Mouse (Mus musculus): ENCODE measurements around the gene Kcnj10.

Gene Kcnj10

DNA sequence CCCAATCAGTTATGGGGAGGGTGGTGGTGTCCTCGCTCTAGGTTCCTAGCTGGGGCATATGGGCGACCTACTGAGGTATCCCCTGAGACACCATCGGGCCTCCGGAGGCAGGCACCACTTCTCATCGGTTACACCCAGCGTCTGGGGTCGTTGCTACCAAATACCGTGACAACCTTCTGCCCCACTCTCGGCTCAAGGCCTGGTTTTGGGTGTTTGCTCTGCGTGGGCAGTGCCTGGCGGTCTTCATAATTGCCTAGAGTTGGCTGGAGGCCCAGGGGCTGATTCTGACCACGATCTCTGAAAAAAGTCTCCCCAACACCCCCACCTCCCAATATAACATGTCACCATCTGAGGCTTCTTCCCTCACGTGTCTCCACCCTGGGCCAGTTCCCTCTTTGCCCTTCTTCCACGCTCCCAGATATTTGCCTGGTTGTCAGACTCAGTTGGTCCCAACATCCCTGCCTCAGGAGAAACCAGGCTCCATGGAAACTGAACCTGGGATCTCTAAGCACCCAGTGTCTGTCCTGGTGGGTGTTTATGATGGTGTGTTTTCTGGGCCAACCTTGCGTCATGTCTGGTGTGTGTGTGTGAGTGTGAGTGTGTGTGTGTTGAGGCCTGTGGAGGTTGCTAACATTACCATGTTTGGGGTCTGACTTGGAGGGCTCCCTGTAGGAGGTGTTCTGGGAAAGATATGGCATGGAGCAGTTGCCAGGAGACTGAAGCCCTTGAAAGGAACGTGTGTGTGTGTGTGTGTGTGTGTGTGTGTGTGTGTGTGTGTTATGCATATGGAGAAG, 28.0 kb upstream of the Kcnj10 start:
- DNase-seq: no peak

DNA sequence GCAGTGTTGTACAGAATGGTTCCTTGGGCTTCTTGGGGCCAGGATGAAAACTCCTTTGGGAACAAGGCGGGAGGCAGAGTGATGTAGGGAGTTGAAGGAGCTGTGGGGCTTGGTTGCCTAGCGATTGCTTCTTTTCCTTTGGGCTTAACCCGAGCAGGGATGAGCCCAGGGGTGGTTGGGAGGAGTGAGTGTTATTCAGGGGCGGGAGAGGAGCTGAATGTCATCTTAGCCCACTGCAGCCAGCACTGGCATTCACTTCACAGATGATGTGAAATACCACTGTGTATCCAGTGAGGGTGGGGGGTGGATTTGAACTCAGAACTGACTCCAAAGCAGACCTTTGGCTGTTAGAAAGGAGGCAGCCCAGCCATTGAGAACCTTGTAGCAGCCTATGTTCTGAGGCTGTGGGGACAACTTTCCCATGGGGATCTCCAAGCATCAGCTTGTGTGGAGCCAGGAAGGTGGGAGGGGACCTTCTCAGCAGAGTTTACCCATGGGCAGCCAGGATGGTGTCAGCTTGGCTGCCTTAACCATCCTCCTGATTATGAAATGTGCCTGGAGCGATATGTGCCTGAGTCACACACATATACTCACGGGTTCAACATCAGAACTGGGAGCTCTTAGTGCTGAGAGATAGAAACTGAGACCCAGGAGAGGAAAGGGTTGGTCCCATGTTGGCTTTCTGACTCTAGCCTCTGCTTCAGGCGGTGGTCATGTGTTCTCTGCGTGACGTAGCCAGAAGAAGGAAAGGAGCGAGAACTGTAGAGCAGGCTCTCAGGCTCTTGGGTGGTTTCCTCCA, 27.2 kb upstream of the Kcnj10 start:
- DNase-seq: peak; percentile 63

DNA sequence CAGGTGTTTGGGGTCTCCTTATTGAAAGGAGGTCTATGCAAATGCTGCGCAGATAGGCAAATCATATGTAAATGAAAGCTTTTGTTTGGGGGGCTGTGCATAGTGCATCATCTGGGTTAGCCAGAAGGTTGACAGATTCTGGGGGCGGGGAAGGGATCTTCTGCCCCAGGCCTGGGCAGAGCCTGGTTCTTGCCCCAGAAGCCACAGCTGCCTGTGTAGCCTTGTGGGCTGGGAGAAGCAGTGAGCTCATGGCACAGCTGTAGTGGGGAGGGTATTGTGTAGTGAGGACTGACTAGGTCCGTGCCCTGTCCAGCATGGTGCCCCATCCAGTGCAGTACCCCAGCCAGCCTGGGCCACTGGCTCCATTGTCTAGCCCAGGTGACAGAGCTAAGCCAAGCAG, 26.1 kb upstream of the Kcnj10 start:
- DNase-seq: peak; percentile 55

DNA sequence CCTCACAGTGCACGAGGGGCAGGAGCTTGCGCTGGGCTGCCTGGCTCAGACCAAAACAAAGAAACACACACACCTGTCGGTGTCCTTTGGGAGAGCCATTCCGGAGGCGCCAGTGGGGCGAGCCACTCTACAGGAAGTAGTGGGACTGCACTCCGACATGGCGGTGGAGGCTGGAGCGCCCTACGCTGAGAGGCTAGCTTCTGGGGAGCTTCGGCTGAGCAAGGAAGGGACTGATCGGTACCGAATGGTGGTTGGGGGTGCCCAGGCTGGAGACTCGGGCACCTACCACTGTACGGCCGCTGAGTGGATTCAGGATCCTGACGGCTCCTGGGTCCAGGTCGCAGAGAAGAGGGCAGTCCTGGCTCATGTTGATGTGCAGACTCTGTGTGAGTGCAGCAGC, 23.6 kb upstream of the Kcnj10 start:
- peak; percentile 52 for DNase-seq

DNA sequence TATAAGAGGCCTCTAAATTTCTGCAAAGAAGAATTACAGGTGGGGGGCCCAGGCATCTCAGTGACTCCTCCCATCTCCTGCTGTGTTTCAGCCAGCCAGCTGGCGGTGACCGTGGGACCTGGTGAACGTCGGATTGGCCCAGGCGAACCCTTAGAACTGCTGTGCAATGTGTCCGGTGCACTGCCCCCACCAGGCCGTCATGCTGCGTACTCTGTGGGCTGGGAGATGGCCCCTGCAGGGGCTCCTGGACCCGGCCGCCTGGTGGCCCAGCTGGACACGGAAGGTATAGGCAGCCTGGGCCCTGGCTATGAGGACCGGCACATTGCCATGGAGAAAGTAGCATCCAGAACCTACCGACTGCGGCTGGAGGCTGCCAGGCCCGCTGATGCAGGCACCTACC, 23.1 kb upstream of the Kcnj10 start:
- DNase-seq: peak; percentile 78

DNA sequence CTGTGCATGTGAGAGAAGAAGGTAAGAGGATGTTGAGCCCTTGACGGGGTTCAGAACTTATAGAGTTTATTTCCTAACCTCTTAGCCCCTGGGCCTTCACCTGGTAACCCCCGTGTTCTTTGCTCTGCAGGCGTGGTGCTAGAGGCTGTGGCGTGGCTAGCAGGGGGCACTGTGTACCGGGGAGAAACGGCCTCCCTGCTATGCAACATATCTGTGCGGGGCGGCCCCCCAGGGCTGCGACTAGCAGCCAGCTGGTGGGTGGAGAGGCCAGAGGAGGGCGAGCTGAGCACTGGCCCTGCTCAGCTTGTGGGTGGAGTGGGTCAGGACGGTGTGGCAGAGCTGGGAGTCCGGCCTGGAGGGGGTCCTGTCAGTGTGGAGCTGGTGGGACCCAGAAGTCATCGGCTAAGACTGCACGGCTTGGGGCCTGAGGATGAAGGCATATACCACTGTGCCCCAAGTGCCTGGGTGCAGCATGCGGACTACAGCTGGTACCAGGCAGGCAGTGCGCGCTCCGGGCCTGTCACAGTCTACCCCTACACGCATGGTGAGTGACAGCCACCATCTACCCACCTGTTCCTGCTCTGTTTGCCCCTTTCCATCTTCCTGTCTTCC, 22.5 kb upstream of the Kcnj10 start:
- DNase-seq: peak; percentile 68

DNA sequence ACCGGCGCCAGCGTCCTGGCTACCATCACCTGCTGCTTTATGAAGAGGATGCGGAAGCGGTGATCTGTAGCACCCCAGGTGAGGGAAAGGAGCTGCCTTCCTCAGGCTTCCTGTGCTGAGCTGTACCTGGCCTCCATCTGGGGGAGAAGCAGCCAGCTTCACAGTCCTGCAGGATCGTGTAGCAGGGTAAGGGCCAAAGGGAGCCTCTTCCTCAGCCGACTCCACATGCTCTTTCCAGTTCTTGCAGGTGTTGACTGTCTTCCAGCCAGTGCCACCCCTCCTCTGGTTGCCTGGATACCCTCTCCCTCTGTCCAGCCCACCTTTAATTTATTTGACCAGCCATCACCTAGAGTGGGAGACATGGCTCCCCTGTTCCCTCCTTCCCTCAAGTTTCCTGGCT, 21.7 kb upstream of the Kcnj10 start:
- DNase-seq: no peak

DNA sequence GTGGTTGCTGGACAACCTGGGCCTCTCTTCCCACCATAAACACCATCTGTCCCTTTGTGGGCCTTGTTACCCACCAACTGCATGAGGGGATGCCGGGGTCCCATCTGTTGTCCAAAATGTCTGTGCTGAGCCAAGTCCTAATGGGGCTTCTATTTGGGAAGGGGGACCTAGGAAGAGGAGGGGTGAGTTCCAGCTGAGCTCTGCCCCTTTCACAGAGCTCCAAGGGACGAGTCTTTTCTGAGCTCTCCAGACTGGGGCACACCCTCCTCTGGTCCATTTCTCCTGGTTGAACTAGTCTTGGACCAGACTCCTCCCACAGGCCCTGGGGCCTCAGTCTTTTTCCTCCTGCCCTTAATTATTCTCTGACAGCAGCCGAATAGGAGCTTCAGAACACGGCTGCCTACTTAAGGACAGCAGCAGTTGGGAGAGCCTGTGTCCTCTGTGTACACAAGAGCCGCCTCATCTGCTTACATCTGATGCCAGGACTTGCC, 21.0 kb upstream of the Kcnj10 start:
- no peak for DNase-seq

DNA sequence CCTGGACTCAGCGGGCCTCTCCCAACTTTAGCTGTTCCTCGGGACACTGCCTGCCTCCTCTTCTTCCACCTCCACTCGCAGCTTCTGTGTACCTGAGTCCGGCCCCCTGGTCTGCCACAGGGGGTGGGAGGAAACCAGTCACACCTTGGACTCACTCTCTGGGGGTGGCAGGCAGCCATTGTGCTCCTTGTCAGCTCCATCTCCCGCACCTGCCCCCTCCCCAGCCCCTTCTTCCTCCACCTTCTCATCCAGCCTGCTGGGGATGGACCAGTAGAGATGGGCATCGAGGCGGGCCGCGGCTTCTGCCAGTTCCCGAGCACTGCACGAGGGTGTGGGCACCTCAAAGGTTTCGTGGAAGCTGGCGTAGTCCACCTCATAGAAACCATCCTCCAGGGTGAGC, 18.3 kb upstream of the Kcnj10 start:
- peak; percentile 67 for DNase-seq

DNA sequence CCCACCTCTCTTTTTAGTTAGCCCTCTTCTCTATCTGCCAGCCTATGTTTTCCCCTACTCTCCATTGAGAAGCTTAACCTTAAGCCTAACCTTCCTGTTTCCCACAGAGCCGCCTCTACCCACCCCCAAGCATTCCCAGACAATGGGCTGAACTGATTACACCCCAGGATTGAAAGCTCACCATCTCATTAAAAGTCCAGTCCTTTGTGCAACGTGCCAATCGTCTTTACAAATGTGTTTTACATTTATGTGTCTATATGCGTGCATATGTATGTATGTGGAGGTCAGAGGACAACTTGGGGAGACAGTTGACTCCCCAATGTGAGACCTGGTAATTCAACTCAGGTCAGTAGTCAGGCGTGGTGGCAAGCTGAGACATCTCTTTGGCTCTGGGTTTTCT, 17.7 kb upstream of the Kcnj10 start:
- no peak for DNase-seq

DNA sequence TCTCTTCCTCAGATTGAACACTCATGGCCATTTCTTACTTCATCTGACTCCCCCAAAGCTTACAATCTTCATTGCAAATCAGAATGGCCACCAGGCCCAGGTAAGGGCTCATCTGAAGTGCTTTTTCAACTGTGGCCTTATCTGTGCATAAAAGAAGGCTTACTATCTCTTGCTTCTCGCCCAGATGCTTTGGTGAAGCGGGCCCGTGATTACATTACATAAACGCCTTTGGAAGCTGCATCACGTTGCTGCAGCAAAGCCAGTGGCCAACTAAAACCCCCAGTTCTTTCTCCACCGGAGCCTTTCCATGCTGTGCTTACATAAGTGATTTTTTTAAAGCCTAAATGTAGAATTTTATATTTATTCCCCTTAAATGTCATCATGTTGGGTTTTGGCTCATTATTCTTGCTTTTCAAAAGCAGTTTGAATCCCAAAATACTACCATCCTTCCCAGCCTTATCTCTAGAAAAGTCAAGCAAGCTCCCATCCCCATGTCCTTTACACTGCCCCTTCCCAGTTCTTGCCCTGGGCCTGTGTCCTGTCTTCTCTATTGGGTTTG, 17.1 kb upstream of the Kcnj10 start:
- no peak for DNase-seq

DNA sequence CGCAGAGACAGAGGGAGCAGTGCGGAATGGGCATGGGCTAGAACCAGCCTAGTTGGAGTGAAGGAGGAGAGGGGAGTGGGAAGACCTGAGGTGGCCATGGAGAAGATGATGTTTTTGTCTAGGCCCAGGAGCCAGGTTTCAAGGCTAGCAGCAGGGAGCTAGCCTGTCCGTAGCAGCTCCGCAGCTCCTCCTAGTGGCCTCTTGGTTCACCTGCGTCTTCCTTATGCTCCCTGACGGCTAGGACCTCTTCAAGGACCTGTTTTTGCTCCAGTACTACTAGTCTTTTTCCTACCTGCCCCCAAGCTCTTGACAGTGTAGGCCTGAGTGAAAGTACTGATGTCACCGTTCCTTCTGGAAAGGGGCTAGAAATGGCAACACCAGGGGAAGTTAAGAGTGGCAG, 16.3 kb upstream of the Kcnj10 start:
- DNase-seq: peak; percentile 87

DNA sequence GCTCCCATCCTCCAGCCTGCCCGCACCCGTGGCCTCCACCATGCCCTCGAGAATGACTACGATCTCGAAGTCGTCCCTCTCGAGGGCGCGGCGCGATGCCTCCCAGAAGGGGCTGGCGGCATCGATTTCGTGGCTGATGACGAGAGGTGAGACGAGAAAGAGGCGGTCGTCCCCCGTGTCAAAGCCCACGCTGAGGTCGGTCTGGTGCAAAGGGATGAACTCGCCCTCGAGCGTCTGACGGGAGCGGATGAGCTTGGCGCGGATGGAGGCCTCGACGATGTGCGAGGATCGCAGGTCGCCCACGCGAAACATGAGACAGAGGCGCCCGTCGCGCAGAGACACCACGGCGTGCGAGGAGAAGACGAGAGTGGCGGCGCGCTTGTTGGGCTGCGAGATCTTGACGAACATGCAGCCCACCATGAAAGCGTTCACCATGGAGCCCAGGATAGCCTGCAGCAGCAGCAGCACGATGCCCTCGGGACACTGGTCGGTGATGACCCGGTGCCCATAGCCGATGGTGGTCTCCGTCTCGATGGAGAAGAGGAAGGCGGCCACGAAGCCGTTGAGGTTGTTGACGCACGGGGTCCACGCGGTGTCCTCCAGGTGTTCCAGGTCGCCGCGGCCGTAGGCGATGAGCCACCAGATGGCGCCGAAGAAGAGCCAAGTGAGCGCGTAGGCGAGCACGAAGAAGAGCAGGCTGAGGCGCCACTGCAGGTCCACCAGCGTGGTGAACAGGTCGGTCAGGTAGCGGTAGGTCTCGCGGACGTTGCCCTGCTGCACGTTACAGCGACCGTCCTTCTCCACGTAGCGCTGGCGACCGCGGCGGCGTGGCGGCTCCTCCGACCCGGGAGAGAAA, 15.1 kb upstream of the Kcnj10 start:
- peak; percentile 91 for DNase-seq

DNA sequence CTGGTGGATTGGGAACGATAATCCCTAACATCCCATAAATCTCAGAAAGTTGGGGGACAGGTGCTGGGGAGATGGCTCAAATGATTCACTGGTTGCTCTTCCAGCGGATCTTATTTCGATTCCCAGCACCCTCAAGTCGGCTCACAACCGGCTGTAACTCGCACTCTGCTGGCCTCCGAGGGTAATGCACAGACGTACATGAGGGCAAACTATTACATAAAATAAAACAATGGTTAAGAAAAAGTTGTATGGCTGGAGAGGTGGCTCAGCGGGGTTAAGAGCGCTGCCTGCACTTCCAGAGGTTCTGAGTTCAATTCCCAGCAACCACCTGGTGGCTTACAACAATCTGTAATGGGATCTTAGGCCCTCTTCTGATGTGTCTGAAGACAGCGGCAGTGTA, 14.3 kb upstream of the Kcnj10 start:
- DNase-seq: no peak

DNA sequence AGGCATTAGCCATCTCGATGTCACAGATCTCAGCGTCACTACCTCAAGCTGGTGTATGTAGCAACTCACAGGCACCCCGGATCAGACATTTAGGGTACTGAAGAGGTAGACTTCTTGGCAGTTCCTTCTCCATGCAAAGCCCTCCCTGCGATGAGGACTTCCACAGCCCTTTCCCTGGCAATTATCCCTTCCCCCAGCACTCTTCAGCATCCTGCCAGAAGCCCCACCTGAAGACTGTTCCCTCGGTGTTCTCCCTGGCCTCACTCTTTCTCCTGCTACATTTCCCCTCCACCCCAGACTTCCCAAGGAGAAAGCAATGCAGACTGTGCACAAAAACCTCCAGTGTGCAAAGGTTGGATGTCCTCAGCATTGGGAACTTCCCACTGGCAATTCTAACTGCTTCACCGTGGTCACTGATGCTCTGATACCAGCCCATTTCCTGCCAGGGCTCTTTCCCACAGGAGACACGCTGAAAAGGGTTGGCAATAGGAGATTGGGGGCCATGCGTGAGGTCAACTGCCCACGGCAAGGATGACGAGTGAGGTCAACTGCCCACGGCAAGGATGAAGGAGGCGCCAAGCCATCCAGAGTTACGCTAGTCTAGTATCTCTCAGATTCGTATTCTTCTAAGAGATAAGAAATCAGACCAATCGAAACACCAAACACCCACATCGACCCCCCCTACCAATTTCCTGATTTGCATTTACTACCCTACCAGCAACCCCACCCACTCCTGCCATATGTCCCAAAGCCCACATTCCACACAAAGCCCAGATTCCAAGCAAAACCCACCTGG, 13.6 kb upstream of the Kcnj10 start:
- peak; percentile 64 for DNase-seq

DNA sequence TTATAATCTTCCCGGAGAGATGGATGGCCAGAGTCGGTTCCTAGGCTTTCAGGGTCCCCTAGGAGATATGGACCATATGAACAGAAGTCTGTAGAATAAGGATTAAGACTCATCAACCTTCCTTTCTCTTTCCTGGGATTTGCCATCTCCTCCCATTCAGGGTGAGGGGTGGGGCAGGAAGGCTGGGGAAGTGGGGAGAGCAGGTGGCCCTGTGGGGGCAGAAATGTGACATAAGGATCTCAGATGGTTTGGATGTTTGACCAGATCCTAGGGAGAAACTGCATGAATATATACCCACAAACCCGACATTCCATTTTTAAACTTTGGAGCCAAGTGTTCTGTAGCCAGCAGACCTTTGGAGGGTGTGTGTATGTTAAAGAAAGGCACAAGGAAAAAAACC, 13.0 kb upstream of the Kcnj10 start:
- DNase-seq: peak; percentile 65

DNA sequence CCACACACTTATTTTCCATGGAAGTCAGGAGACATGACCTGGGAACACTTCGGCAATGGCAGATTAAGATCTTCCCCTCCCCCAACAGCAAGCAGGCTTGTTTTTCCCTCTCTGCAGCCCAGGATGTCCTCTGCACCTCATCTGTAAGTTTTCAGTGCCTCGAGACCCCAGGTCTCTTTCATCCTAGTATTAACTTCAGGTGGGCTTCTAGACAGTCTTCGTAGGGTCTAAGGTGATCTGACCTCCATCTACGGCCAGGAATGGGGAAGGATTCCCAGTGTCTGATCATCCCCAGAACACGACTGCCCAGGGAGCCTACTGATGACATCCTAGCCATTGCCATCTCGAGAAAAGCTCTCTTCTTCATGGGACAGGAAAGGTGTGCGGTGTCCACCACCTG, 12.5 kb upstream of the Kcnj10 start:
- peak; percentile 59 for DNase-seq

DNA sequence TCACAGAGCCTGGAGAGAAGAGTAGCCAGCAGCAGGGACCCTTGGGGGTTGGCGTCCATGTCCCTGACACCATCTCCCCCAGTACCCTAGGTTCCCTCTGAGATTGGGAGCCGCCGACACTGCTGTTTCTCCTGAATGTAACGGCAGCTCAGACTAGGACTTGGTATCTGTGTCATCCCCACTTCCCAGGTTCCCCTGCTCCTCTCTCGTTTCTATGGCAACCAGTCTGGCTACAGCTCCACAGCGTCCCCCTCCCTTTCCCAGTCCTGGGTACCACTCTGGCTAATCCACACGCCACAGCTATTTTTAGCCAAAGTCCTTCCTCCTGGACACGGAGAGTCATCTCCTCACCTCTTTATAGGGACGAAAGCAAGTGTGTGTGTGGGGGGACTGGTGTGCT, 11.9 kb upstream of the Kcnj10 start, which contains the start of gene Kcnj9:
Gene Kcnj9, minus strand, starts transcription at position 188 of the 400 bp plus-strand sequence.
- DNase-seq: peak; percentile 97

DNA sequence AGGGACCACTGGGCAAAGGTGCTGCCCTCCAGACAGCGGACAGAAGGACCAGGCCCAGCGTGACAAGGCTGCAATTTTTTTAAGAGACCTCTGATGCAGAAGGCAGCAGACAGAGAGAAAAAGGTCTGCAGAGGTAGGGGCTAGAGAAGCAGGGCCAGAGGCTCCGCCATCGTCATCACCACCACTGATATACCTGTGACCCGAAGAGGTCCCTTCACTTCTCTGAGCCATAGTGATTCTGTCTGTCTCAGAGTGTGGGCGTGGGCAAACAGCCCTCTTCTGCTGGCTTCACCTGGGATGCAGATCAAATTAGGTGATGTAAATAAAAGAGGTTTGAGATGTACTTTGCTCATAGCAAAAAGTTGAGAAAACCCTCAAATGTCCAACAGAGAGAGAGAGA, 11.4 kb upstream of the Kcnj10 start:
- DNase-seq: no peak

DNA sequence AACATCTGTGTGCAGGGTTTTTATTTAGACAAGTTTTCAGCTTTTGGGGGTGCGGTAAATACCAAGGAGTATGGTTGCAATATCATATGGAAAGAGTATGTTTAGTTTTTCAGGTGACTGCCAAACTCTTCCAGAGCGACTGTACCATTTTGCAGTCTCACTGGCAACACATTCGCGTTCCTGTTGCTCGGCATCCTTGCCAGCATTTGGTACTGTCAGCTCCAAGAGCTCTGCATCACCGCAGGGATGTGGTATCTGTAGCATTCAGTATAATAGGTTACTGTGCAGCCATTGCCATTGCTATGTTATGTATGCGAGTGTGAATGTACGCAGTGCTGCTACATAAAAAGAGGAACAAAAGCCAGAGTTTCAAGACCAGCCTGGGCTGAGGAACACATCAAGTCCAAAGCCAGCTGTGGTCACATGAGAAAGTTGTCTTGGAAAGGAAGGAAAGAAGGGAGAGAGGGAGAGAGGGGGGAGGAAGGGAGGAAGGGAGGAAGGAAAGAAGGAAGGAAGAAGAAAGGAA, 9.5 kb upstream of the Kcnj10 start:
- peak; percentile 49 for DNase-seq

DNA sequence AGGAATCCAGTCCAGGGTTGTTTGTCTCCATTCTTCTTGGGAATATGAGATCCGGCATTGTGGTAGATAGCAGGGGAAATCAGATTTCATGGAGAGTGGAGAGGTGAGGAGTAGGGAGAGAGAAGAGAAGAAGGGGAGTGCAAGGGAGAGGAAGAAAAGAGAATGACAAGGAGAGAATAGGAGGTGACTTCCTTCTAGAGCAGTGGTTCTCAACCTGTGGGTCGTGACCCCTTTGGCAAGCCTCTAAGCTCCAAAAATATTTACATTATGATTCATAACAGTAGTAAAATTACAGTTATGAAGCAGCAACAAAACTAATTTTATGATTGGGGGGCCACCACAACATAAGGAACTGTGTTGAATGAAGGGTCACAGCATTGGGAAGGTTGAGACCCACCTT, 8.1 kb upstream of the Kcnj10 start:
- no peak for DNase-seq

Data from cerebellum, adult 11-12 months (tissue).